Mouse (Mus musculus): ENCODE results near the gene Ephb2. TPM values are rescaled to one million over a fixed set of nuclear protein-coding genes. Genes with fewer than 3 reads are reported as not detected.

The Ephb2 gene
- polyA plus RNA-seq, 1 experiment from 2014 or later, result 10.7 TPM

DNA sequence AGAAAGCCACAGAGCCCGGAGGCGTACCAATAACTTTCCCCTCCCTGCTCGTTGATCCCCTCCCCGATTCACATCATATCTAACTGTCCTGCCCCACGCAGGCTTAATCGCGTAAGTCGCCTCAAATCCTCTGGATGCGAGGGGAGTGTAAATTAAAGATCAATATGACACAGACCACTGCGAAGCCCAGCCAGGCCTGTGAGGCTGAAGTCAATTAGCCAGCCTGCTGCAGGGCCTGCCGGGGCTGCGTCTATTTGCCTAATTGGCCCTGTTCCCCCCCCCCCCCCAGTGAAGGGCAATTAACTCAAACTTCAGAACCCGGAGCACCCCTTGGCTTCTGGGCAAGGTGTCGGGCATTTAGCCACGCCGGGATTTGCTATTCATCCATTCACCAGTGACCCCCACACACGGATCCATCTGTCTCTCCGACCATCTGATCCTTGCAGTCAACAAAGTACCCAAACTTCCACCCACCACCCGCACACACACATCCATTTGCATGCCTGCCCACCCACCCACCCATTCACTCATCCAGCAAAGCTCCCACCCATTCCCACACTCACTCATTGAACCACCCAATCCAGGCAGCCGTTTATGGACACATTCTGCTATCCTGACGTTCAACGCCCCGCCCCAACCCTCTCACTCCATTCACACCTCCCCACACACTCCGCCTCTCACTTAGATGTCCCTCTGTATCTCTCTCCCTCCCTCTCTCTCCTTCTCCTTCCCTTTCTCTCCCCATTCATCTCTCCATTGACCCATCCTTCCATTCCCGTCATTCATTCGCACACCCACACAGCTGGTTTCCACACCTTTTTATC lies 49.1 kb downstream of the Ephb2 start:
- H3K36me3 ChIP-seq (replicated peaks), result peaks cover 11% of the 10 kb centered on the region
- no peak overlapping the region for H3K4me3 ChIP-seq
- H3K4me1 ChIP-seq, result peaks cover 93% of the 10 kb centered on the region
- peak overlapping the region; percentile 30 for H3K27ac ChIP-seq (replicated peaks)
- no peaks in the 10 kb centered on the region for H3K27me3 ChIP-seq (replicated peaks; ENCODE audit: low read depth, poor library complexity, severe bottlenecking)
- H3K9me3 ChIP-seq, result no peaks in the 10 kb centered on the region
- no peak for DNase-seq (ENCODE audit: low spot score)
- 57% methylated on average over 26 of the region's 26 CpGs for WGBS

DNA sequence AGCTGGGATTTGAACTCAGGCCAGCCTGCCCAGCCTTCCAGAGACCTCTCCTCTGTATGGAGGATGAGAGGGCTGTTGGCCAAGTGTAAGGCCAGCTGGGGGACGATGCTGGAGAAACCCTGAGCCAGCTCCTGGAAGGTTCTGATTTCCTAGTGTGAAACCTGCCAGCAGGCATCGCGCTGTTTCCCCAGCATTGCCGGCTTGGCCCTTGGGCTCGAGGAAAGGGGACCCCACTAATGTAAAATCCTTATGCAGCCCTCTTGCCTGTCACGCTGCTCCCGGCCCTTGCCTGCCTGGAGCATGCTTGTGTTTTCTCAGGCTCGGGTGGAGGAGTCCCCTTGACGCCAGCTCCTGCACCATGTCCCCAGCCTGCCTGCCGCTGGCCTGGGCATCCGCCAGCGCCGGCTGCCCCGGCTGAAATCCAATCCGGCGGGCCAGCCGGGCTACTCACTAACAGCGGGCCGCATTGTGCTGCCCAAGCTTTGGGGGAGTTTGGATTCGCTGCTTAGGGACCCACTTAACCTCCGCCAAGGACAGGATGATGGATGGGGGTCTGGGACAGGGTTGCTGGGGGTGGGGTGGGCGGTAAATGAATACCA lies 52.1 kb downstream of the Ephb2 start:
- Histone ChIP-seq H3K9me3 (no peaks in the 10 kb centered on the region), H3K4me3 (no peak overlapping the region), H3K4me1 (peaks cover 97% of the 10 kb centered on the region), H3K27me3 (replicated peaks; ENCODE audit: low read depth, poor library complexity, severe bottlenecking) (no peaks in the 10 kb centered on the region), H3K36me3 (replicated peaks) (0 out of 2 replicates have a peak, but pooled peaks cover 15% of the 10 kb centered on the region), H3K27ac (replicated peaks) (peak overlapping the region; percentile 72)
- 40% methylated on average over 22 of the region's 22 CpGs for WGBS
- DNase-seq (ENCODE audit: low spot score), result peak; percentile 77

DNA sequence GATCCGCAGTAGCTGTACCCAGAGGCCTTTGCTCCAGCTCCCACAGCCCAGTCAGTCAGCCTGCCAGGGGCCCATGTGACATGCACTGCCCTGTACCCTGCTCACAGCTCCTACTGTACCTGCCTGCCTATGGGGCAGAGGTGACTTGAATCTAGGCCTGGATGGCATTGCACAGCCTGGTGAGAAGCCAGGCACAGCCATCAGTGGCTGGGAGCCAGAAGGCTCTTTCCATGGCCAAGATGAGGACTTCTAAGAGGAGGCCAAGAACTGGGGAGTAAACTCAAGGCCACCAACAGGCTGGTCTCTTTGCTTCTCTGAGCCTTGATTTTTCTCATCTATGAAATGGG lies 53.2 kb downstream of the Ephb2 start:
- Histone ChIP-seq H3K27ac (replicated peaks) (peak overlapping the region; percentile 80), H3K27me3 (replicated peaks; ENCODE audit: low read depth, poor library complexity, severe bottlenecking) (no peaks in the 10 kb centered on the region), H3K4me3 (no peak overlapping the region), H3K4me1 (peaks cover 97% of the 10 kb centered on the region), H3K9me3 (no peaks in the 10 kb centered on the region), H3K36me3 (replicated peaks) (0 out of 2 replicates have a peak, but pooled peaks cover 15% of the 10 kb centered on the region)
- WGBS, result 90% methylated on average over 1 of the region's 1 CpGs
- no peak for DNase-seq (ENCODE audit: low spot score)

DNA sequence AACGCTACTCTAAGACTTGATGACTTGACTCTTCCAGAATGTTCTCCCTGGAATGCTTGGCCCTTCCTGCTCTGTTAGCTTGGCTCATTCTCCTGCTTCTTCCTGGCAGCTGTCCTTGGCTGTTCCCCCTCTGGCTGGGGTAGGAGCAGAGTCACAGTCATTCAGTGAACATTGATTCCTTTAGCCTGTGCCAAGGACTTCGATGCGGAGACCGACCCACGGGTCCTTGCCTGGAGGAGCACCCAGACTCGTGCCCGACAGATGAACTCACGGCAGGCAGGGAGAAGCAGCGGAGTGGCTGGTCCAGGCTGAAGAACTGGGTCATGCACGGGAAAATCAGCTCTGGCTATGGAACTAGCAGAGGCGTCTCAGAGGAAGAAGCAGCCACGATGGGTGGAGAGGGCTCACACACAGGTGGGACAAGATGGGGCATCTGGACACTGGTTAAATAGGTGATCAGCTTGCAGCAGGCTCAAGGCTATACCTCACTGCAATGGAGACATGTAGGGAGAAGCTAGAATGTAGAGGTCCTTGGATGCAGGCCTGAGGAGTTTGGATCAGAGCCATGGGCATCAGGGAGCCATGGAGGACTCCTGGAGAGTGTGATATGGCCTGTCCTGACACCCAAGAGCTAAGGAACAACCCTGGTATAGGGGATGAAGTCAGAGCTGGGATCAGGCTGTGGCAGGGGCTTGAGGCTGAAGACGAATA lies 53.8 kb downstream of the Ephb2 start:
- Histone ChIP-seq H3K4me1 (peaks cover 97% of the 10 kb centered on the region), H3K4me3 (no peak overlapping the region), H3K36me3 (replicated peaks) (0 out of 2 replicates have a peak, but pooled peaks cover 15% of the 10 kb centered on the region), H3K27ac (replicated peaks) (peak overlapping the region; percentile 80), H3K27me3 (replicated peaks; ENCODE audit: low read depth, poor library complexity, severe bottlenecking) (no peaks in the 10 kb centered on the region), H3K9me3 (no peaks in the 10 kb centered on the region)
- no peak for DNase-seq (ENCODE audit: low spot score)
- 90% methylated on average over 13 of the region's 13 CpGs for WGBS

DNA sequence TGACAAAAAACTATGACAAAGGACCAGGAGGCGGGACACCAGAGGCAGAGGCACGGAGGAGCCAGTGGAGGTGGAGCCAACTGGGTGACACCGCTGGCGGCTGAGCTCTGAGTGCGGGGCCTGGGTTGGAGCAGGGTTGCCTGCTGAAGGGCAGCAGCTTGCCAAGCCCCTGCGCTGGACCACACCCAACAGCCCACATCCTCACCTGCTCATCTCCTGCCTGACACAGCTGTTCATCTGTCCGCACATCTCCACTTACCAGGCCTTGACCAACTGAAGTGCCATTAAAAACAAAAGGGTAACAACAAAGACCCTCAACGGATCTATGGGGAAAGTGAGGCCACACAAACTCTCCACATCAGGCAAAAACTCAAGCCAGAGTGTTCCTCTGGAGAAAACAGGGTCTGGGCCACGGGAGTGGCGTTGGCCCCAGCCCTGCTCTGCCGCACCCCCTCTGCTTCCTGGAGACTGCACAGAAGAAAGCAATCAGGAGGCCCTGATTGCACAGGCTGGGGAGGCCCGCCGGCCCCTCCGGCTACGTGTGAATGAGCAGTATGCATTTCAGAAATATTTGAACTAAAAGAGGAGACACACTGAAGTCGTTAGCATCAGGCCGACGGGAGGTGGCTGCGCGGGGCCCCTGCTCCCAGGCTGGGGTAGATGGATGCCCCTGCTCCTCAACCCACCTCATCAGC lies 55.4 kb downstream of the Ephb2 start:
- peak; percentile 83 for DNase-seq (ENCODE audit: low spot score)
- H3K36me3 ChIP-seq (replicated peaks), result 0 out of 2 replicates have a peak, but pooled peaks cover 15% of the 10 kb centered on the region
- no peaks in the 10 kb centered on the region for H3K9me3 ChIP-seq
- 57% methylated on average over 20 of the region's 20 CpGs for WGBS
- peak overlapping the region; percentile 0; the same call in 1 of the 2 replicates for H3K4me3 ChIP-seq
- H3K4me1 ChIP-seq, result peaks cover 96% of the 10 kb centered on the region
- peak overlapping the region; percentile 80 for H3K27ac ChIP-seq (replicated peaks)
- no peaks in the 10 kb centered on the region for H3K27me3 ChIP-seq (replicated peaks; ENCODE audit: low read depth, poor library complexity, severe bottlenecking)

DNA sequence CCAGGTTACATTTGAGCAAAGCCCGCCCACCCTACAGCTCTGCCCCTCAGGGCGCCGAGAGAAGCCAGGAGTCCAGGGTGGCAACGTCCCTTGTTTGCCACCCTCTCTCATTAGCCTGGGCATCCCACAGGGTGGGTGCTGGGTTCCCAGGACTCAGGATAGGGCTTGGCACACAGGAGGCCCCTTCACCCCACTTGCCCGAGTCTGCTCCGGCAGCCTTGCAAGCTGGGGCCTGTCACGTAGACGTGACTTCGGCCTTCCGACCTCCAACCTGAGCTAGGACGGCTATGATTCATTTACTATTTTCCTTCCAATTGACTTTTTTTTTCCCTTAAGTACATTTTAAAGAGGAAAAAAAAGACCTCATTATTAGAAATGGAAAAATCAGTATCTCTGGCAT lies 56.6 kb downstream of the Ephb2 start:
- WGBS, result 83% methylated on average over 11 of the region's 11 CpGs
- Histone ChIP-seq H3K36me3 (replicated peaks) (peaks cover 15% of the 10 kb centered on the region; the same call in 1 of the 2 replicates), H3K27ac (replicated peaks) (peak overlapping the region; percentile 80)

DNA sequence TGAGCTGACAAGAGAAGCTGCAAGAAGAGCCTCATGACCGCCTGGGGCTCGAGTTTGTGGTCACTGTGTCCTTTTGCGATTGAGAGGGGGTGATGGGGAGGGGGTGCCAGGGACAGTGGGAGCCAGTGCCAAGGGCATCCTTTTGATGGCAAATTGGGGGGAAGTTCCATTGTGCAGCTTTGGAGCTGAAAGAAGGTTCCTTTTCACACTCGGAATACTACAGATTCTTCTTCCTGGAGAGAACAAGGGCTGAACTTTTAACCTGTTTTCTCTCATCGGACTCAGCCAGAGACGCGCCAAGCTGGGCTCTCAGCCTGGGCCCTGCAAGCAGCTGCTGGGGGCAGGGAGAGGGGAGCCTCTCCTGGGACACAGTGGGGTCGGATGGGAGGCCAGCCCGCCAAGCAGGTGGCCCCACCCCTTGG lies 59.3 kb downstream of the Ephb2 start:
- peak; percentile 53 for DNase-seq (ENCODE audit: low spot score)
- 5% methylated on average over 9 of the region's 9 CpGs for WGBS
- Histone ChIP-seq H3K27me3 (replicated peaks; ENCODE audit: low read depth, poor library complexity, severe bottlenecking) (no peaks in the 10 kb centered on the region), H3K4me1 (peaks cover 99% of the 10 kb centered on the region), H3K9me3 (0 out of 2 replicates have a peak, but pooled peaks cover 4% of the 10 kb centered on the region), H3K27ac (replicated peaks) (peak overlapping the region; percentile 82), H3K36me3 (replicated peaks) (peaks cover 20% of the 10 kb centered on the region), H3K4me3 (peak overlapping the region; percentile 40)

More for the DNA sequence above, 56.6 kb downstream of the Ephb2 start:
- no peaks in the 10 kb centered on the region for H3K27me3 ChIP-seq (replicated peaks; ENCODE audit: low read depth, poor library complexity, severe bottlenecking)
- no peak overlapping the region for H3K4me3 ChIP-seq
- no peaks in the 10 kb centered on the region for H3K9me3 ChIP-seq
- H3K4me1 ChIP-seq, result peaks cover 99% of the 10 kb centered on the region
- no peak for DNase-seq (ENCODE audit: low spot score)

DNA sequence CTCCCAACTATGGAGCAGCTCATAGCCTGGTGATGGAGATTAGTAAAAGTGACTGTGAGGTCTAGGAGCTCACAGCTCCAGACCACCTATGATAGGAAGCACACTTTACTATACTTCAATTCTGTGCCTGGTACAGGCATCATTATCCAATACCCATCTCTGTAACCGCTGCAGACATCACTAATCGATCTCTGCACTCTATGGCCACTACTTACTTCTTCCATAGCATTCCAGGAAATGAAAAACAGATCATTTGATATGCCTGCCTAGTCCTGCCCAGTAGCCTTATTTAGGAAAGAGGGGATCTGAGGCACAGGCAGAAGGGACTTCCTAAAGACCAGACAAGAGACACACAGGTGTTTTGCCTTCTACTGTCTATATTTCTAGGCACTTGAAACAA lies 59.9 kb downstream of the Ephb2 start:
- Histone ChIP-seq H3K27me3 (replicated peaks; ENCODE audit: low read depth, poor library complexity, severe bottlenecking) (no peaks in the 10 kb centered on the region), H3K4me3 (peak overlapping the region; percentile 40), H3K4me1 (peaks cover 98% of the 10 kb centered on the region), H3K36me3 (replicated peaks) (peaks cover 26% of the 10 kb centered on the region), H3K9me3 (0 out of 2 replicates have a peak, but pooled peaks cover 4% of the 10 kb centered on the region), H3K27ac (replicated peaks) (peak overlapping the region; percentile 82)
- no peak for DNase-seq (ENCODE audit: low spot score)
- 79% methylated on average over 2 of the region's 2 CpGs for WGBS

DNA sequence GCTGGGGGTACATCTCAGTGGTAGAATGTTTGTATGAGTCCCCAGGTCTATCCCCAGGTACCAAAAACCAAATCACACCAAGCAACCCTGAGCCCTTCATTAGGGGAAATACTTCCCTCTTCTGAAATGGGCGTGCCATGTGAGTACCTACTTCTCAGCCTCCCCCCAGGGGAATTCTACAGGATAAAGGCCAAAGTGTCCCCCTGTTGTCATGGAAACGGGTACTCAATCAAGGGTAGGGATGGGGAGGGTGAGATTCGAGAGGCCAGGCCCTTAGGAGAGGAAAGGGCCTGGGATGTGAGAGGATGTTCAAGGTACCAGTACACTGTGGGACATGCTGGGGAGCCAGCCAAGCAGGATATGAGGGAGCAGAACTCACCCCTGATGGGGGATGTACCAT lies 61.6 kb downstream of the Ephb2 start:
- Histone ChIP-seq H3K4me3 (no peak overlapping the region), H3K9me3 (0 out of 2 replicates have a peak, but pooled peaks cover 4% of the 10 kb centered on the region), H3K27me3 (replicated peaks; ENCODE audit: low read depth, poor library complexity, severe bottlenecking) (no peaks in the 10 kb centered on the region), H3K36me3 (replicated peaks) (peaks cover 34% of the 10 kb centered on the region), H3K4me1 (peaks cover 89% of the 10 kb centered on the region), H3K27ac (replicated peaks) (peak overlapping the region; percentile 77; the same call in 1 of the 2 replicates)
- 42% methylated on average over 3 of the region's 3 CpGs for WGBS
- no peak for DNase-seq (ENCODE audit: low spot score)

DNA sequence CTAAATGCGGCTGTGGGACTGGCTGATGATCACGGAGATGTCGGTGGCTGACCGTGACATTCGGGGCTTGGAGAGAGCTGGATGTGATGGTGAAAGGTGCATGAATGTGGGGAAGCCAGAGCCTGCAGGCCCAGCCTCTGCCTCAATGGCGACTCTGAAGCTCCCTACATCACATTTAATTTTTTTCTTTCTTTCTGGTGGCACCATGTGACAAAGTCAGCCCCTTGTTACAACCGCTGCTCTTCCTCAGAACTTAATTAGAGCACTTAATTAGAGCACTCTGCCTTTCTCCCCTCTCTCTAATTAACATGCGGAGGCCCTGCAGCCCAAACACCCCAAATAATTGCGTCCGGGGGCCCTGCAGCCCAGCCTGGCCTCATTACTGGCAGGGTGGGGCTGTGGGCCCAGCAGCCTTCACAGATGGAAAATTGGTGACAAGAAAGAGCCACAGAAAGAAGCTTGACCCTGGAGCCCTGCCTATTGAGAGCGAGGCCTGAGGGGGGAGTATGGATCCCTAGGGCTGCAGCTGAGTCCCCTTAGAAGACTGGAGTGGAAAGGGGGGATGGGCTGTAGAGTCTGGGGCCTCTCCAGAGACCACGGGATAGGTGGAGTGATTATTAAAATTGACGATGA lies 62.7 kb downstream of the Ephb2 start:
- Histone ChIP-seq H3K36me3 (replicated peaks) (peaks cover 45% of the 10 kb centered on the region), H3K4me3 (peak overlapping the region; percentile 21; the same call in 1 of the 2 replicates), H3K4me1 (peaks cover 78% of the 10 kb centered on the region), H3K27ac (replicated peaks) (peak overlapping the region; percentile 77), H3K27me3 (replicated peaks; ENCODE audit: low read depth, poor library complexity, severe bottlenecking) (no peaks in the 10 kb centered on the region), H3K9me3 (peaks cover 13% of the 10 kb centered on the region; the same call in 1 of the 2 replicates)
- DNase-seq (ENCODE audit: low spot score), result no peak
- WGBS, result 43% methylated on average over 13 of the region's 13 CpGs

DNA sequence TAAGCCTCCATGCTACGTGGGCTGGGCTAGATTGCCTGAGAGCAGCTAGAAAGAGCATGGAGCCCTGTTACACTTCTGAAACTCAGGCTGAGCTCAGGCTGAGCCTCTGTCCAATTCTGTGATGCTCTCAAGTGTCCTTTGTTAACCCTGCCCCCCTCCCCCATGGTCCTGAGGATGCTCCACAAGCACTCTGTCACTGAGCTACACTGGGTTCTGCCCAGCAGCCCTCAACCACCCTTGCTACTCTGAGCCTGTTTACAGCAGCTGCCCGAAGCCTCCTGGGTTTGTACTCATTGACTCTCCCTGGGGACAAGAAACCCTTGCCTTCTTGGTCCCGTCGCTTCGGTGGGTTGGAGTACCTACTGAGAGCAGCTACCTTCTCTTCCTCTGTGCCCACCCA lies 63.5 kb downstream of the Ephb2 start:
- Histone ChIP-seq H3K27me3 (replicated peaks; ENCODE audit: low read depth, poor library complexity, severe bottlenecking) (no peaks in the 10 kb centered on the region), H3K4me1 (peaks cover 70% of the 10 kb centered on the region), H3K9me3 (peaks cover 13% of the 10 kb centered on the region; the same call in 1 of the 2 replicates), H3K36me3 (replicated peaks) (peaks cover 53% of the 10 kb centered on the region), H3K4me3 (peak overlapping the region; percentile 21; the same call in 1 of the 2 replicates), H3K27ac (replicated peaks) (peak overlapping the region; percentile 77)
- DNase-seq (ENCODE audit: low spot score), result no peak
- 73% methylated on average over 5 of the region's 5 CpGs for WGBS

All from embryonic facial prominence, embryonic 10.5 days (tissue).